Mouse (Mus musculus) frontal cortex, adult (tissue): Measurements from ENCODE around the gene Aunip.
A peak's percentile ranks its signal among the peaks of the same experiment; 100 is the strongest.
"Not testable (repeated sequence)": the region's sequence is repeated elsewhere in the genome, so short reads cannot be mapped to it uniquely, and the experiment has no call there.

Source experiments
- ATAC-seq: cut with Nextera tagmentation; 2 replicates; pipeline ENCODE4 v1.9.2; 2017; ENCODE audit warnings: mild to moderate bottlenecking, moderate library complexity, mixed read lengths; ENCODE audit not compliant: low TSS enrichment

Aunip gene

GRCm38 (mm10) chr4:134485151-134485900 is 25.5 kb upstream of the Aunip start:
- peak; percentile 51; the same call in 1 of the 2 replicates for ATAC-seq

GRCm38 (mm10) chr4:134488211-134488610 is 22.6 kb upstream of the Aunip start:
- no peak for ATAC-seq

GRCm38 (mm10) chr4:134489986-134490665 is 20.7 kb upstream of the Aunip start:
- no peak for ATAC-seq

- no peak for ATAC-seq
Observed at GRCm38 (mm10) chr4:134491716-134492115, 19.1 kb upstream of the Aunip start.

- not testable (repeated sequence) for ATAC-seq
Observed at GRCm38 (mm10) chr4:134494161-134494560, 16.6 kb upstream of the Aunip start.

GRCm38 (mm10) chr4:134494780-134495545 is 15.8 kb upstream of the Aunip start:
- no peak for ATAC-seq

- ATAC-seq: no peak
Observed at GRCm38 (mm10) chr4:134495546-134495923, 15.3 kb upstream of the Aunip start.

- peak; percentile 76 for ATAC-seq
Observed at GRCm38 (mm10) chr4:134496595-134497210, 14.1 kb upstream of the Aunip start, which contains the start of gene Paqr7. TSS of gene Paqr7 (plus strand) at chr4:134496697.

- peak; percentile 45 for ATAC-seq
Observed at GRCm38 (mm10) chr4:134497223-134497622, 13.6 kb upstream of the Aunip start.

- no peak for ATAC-seq
Observed at GRCm38 (mm10) chr4:134497986-134498731, 12.6 kb upstream of the Aunip start.

GRCm38 (mm10) chr4:134498983-134499382 is 11.8 kb upstream of the Aunip start:
- not testable (repeated sequence) for ATAC-seq

- ATAC-seq: no peak
Observed at GRCm38 (mm10) chr4:134501095-134501494, 9.7 kb upstream of the Aunip start.

GRCm38 (mm10) chr4:134503686-134504357 is 7.0 kb upstream of the Aunip start:
- ATAC-seq: no peak

- no peak for ATAC-seq
Observed at GRCm38 (mm10) chr4:134505303-134505789, 5.5 kb upstream of the Aunip start.

- ATAC-seq: no peak
Observed at GRCm38 (mm10) chr4:134505966-134506594, 4.7 kb upstream of the Aunip start.

GRCm38 (mm10) chr4:134506713-134507112 is 4.1 kb upstream of the Aunip start:
- ATAC-seq: no peak

- ATAC-seq: no peak
Observed at GRCm38 (mm10) chr4:134510396-134510795, 403 bp upstream of the Aunip start.

- ATAC-seq: no peak
Observed at GRCm38 (mm10) chr4:134511730-134512129, 931 bp downstream of the Aunip start.

GRCm38 (mm10) chr4:134512798-134513197 is 2.0 kb downstream of the Aunip start:
- ATAC-seq: no peak
